Mouse (Mus musculus): ENCODE measurements around the gene Phf21a. TPM values are rescaled to one million over a fixed set of nuclear protein-coding genes. Genes with fewer than 3 reads are reported as not detected.

The Phf21a gene
- polyA plus RNA-seq, 1 experiment from 2014 or later, result 2.4 TPM

DNA sequence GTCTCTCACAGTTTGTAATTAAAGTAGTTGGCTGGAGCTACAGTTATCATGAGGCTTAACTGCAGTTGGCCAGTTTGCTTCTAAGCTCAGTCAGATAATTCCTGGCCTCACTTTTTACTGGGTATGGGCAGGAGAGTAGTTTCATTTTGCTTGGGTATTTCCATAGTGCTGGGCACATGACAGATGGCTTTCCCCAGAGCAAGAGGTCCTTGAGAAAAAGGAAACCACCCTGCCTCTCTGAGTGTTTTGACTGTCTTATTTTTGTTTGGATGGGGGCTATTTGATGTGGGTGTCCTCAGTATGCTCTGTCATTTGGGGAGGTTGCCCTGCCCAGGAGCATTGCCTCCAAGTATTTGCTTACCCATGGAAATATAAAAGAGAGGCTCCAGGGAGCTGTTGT, 249.5 kb downstream of the Phf21a start:
- Histone ChIP-seq H3K9me3 (replicated peaks) (no peaks in the 10 kb centered on the region), H3K4me3 (replicated peaks) (no peak overlapping the region), H3K27me3 (no peaks in the 10 kb centered on the region)

DNA sequence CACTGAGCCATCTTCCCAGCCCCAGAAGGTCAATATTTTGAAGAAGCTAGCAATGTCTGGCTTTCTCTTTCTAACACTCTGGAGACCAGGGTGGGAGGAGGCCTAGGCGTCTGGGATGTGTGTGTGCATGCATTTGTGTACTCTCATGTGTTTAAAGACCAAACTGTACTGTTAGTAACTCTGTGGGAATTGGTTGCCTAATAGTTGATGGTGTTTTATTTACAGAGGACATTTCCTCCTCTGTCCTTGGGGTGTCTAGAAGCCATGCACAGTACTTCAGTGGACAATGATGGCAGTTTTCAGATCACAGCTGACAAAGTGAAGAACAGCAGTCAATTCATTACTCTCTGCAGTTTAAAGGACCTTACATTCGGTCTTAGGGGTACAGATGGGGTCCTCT, 254.3 kb downstream of the Phf21a start:
- H3K9ac ChIP-seq, result no peak overlapping the region
- peaks cover 5% of the 10 kb centered on the region for H3K4me1 ChIP-seq (replicated peaks)
- H3K36me3 ChIP-seq, result peaks cover 7% of the 10 kb centered on the region; the same call in 1 of the 2 replicates
- no peak overlapping the region for H3K4me3 ChIP-seq (replicated peaks)
- no peaks in the 10 kb centered on the region for H3K9me3 ChIP-seq (replicated peaks)
- DNase-seq, result no peak
- WGBS (ENCODE audit: insufficient replicate concordance), result 63% methylated on average over 2 of the region's 2 CpGs
- no peaks in the 10 kb centered on the region for H3K27me3 ChIP-seq
- H3K27ac ChIP-seq, result no peak overlapping the region
- H3K4me2 ChIP-seq, result no peak overlapping the region
- ATAC-seq (ENCODE audit: low read depth), result no peak

More for the DNA sequence above, 249.5 kb downstream of the Phf21a start:
- Histone ChIP-seq H3K4me1 (replicated peaks) (no peaks in the 10 kb centered on the region), H3K36me3 (peaks cover 7% of the 10 kb centered on the region; the same call in 1 of the 2 replicates), H3K27ac (no peak overlapping the region), H3K4me2 (no peak overlapping the region), H3K9ac (no peak overlapping the region)
- ATAC-seq (ENCODE audit: low read depth), result no peak
- DNase-seq, result no peak

DNA sequence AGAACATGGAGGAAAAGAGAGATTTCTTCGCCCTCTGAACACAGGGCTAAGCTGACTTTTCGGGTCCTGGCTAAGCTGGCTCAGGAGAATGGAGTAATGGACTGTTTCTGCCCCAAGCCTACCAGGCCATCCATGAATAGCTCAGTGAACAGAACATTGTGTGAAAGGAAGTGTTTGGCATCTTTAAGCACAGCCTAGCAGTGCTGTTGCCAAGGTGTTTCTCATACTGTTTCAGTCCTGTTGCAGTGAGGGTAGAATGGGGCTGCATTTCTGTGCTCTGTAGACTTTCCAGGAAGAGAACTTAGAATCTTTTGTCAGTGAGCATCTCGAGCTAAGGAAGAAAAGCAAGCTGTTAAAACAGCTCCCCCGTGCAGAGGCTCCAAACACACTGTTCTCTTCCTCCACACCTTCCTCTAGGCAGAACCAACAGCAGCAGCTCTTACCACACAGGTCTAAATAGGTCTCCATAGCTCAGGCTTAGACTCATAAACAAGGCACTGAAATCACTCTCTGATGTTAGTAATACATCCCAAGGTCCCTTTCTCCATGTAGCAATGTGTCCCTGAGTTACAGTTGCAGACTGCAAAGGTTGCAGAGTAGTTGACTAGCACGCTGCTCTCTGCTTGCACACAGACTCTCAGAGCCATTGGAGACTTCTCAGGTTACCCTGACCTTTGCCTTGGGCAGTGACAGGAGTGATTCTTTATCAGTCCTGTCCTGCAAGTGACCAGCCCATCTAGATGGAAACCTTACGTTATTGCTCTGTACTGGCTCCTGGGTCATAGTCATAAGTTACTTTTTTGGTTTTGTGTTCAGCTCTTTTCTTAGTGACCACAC, 256.9 kb downstream of the Phf21a start:
- WGBS (ENCODE audit: insufficient replicate concordance), result 59% methylated on average over 6 of the region's 6 CpGs
- H3K27me3 ChIP-seq, result no peaks in the 10 kb centered on the region
- peaks cover 3% of the 10 kb centered on the region; the same call in 1 of the 2 replicates for H3K36me3 ChIP-seq
- ATAC-seq (ENCODE audit: low read depth) (no peak), DNase-seq (no peak)
- H3K4me3 ChIP-seq (replicated peaks), result no peak overlapping the region
- no peak overlapping the region for H3K9ac ChIP-seq
- H3K9me3 ChIP-seq (replicated peaks), result no peaks in the 10 kb centered on the region
- H3K4me1 ChIP-seq (replicated peaks), result peaks cover 8% of the 10 kb centered on the region
- no peak overlapping the region for H3K4me2 ChIP-seq
- H3K27ac ChIP-seq, result no peak overlapping the region

DNA sequence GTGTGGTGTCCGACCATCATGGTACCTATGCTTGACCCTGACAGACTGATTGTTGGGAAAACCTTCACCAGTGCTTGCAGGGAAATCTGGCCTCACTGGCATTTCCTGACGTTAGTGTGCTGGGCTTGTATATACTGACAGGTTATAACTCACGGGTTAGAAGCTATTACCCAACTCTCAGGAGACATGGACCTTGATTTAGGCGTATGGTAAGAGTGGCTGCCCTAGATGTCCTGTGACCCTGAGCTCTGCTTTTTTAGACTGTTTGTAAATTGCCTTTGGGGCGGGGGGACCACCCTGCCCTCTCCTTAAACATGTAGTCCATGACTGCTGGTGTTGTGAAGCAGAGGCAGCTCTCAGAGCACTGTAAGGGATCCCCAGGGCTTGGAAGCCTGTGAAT, 257.8 kb downstream of the Phf21a start:
- H3K9ac ChIP-seq, result no peak overlapping the region
- H3K4me3 ChIP-seq (replicated peaks), result no peak overlapping the region
- WGBS (ENCODE audit: insufficient replicate concordance), result 47% methylated on average over 5 of the region's 5 CpGs
- no peak overlapping the region for H3K27ac ChIP-seq
- H3K4me1 ChIP-seq (replicated peaks), result peaks cover 8% of the 10 kb centered on the region
- no peaks in the 10 kb centered on the region for H3K9me3 ChIP-seq (replicated peaks)
- no peaks in the 10 kb centered on the region for H3K27me3 ChIP-seq
- DNase-seq, result no peak
- H3K36me3 ChIP-seq, result no peaks in the 10 kb centered on the region; the same call in 1 of the 2 replicates
- no peak overlapping the region for H3K4me2 ChIP-seq
- peak; percentile 26; the same call in 1 of the 2 replicates for ATAC-seq (ENCODE audit: low read depth)

DNA sequence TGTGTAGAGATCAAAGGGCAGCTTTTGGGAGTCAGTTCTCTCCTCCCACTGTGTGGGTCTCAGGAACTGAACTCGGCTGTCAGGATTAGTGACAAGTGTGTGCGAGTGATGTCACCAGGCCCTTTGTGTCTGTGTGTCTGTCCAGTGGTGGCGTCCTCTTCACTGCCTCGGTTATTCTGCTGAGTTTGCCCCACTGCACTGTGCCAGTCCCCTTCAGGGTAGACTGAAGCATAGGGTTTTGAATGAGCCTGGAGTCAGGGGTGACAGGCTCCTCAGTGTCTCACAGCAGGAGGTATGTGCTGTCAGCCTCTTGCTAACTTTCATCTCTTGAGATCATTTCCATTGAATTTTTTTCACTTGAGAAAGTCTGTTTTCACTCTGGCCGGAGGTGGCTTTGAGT, 260.5 kb downstream of the Phf21a start:
- Histone ChIP-seq H3K9ac (no peak overlapping the region), H3K36me3 (no peaks in the 10 kb centered on the region; the same call in 1 of the 2 replicates), H3K27me3 (no peaks in the 10 kb centered on the region), H3K4me1 (replicated peaks) (peaks cover 8% of the 10 kb centered on the region), H3K4me3 (replicated peaks) (no peak overlapping the region), H3K9me3 (replicated peaks) (no peaks in the 10 kb centered on the region), H3K27ac (no peak overlapping the region), H3K4me2 (no peak overlapping the region)
- ATAC-seq (ENCODE audit: low read depth) (no peak), DNase-seq (no peak)
- WGBS (ENCODE audit: insufficient replicate concordance), result 70% methylated on average over 5 of the region's 5 CpGs

DNA sequence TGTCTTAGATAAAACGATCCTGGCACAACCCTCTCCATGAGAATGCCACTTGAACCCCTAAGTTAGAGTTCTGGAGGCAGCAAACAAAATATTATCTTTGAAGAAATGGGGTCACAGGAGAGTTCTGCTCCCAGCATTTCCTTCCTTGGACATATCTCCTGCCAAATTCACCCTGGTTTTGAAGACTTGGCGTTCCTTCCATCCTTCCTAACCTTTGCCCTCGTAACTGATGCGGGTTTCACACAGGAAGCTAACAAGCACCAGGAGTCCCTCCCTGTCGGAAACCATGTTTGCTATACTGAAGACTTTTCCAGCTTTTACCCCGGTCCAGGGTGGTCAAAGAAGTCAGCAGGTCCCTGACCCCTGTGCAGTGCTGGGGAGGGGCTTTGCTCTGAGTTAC, 261.3 kb downstream of the Phf21a start:
- WGBS (ENCODE audit: insufficient replicate concordance), result 54% methylated on average over 6 of the region's 6 CpGs
- no peak overlapping the region for H3K4me2 ChIP-seq
- H3K9me3 ChIP-seq (replicated peaks), result no peaks in the 10 kb centered on the region
- no peak overlapping the region for H3K4me3 ChIP-seq (replicated peaks)
- H3K9ac ChIP-seq, result no peak overlapping the region
- ATAC-seq (ENCODE audit: low read depth) (no peak), DNase-seq (no peak)
- H3K4me1 ChIP-seq (replicated peaks), result peaks cover 8% of the 10 kb centered on the region
- peaks cover 2% of the 10 kb centered on the region; the same call in 1 of the 2 replicates for H3K36me3 ChIP-seq
- no peaks in the 10 kb centered on the region for H3K27me3 ChIP-seq
- H3K27ac ChIP-seq, result no peak overlapping the region

DNA sequence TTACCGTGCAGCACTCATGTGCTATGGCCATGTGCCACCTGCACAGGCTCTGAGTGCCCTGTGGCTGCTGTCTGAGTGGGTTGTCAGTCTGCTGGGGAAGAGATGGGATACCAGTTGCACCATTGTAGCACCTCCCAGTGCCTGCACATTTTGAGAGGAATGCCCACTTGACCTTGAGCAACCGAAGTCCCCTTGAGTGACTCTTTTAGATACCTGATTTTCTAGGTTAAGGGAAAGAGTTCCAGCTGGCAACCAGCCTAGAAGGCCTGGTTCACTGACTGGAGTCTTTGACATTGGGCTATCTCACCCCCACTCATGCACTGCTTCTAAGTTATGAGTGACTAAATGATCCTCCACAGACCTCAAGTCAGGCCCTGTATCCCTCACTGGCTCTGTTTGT, 266.4 kb downstream of the Phf21a start:
- ATAC-seq (ENCODE audit: low read depth) (no peak), DNase-seq (no peak)
- H3K9me3 ChIP-seq (replicated peaks), result no peaks in the 10 kb centered on the region
- H3K4me2 ChIP-seq, result no peak overlapping the region
- H3K36me3 ChIP-seq, result 0 out of 2 replicates have a peak, but pooled peaks cover 4% of the 10 kb centered on the region
- H3K4me1 ChIP-seq (replicated peaks), result peaks cover 2% of the 10 kb centered on the region; the same call in 1 of the 2 replicates
- no peak overlapping the region for H3K4me3 ChIP-seq (replicated peaks)
- H3K9ac ChIP-seq, result no peak overlapping the region
- no peak overlapping the region for H3K27ac ChIP-seq
- H3K27me3 ChIP-seq, result no peaks in the 10 kb centered on the region
- whole genome bisulfite sequencing (ENCODE audit: insufficient replicate concordance), result 79% methylated on average over 2 of the region's 2 CpGs

DNA sequence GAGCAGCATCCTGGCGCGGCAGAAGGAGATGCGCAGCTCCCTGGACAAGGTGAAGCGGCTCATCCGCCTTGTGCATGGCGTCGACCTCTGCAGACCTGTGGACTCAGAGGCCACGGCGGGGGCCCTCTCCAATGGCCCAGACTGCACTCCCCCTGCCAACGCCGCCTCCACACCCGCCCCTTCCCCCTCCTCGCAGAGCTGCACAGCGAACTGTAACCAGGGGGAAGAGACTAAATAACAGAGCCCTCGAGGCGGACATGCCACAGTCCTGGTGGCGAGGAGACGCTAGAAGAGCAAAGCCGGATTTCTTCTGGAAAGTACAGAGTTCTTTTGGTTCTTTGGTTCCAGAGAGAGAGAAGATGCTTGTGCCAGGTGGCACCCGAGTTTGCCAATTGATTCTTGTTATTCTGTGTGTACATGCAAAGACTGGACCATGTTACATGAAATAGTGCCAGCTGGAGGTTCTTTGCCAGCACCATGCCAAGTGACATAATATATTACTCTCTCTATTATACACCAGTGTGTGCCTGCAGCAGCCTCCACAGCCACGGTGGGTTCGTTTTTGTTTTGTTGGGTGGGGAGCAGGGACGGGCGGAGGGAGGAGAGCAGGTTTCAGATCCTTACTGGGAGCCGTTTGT, 267.4 kb downstream of the Phf21a start:
- DNase-seq, result no peak
- H3K9me3 ChIP-seq (replicated peaks), result no peaks in the 10 kb centered on the region
- no peak overlapping the region for H3K27ac ChIP-seq
- H3K4me1 ChIP-seq (replicated peaks), result no peaks in the 10 kb centered on the region
- ATAC-seq (ENCODE audit: low read depth), result no peak
- 0 out of 2 replicates have a peak, but pooled peaks cover 4% of the 10 kb centered on the region for H3K36me3 ChIP-seq
- no peaks in the 10 kb centered on the region for H3K27me3 ChIP-seq
- 0 out of 2 replicates have a peak overlapping the region, but pooled peaks have one; percentile 2 for H3K4me2 ChIP-seq
- H3K4me3 ChIP-seq (replicated peaks), result no peak overlapping the region
- H3K9ac ChIP-seq, result no peak overlapping the region
- 72% methylated on average over 25 of the region's 25 CpGs for WGBS (ENCODE audit: insufficient replicate concordance)

DNA sequence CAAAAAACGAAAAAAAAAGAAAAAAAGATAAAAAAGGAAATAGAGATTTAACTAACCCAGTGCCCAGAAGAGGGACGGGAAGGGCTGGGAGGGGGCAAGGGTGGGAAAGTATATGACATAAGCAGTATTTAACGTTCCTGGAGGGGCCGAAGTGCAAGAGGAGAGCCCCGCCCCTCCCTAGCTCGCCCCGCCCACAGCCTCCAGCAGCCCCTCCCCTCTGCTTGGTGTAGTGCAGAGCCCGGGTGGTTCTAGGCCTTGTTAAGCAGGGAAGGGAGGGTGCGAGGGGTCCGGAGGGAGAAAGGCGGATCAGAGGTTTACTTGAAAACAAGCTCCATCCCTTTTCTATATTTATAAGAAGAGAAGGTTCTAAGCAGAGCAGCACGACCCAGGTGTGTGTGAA, 268.0 kb downstream of the Phf21a start:
- DNase-seq (no peak), ATAC-seq (ENCODE audit: low read depth) (peak; percentile 70)
- H3K4me3 ChIP-seq (replicated peaks), result no peak overlapping the region
- no peak overlapping the region for H3K9ac ChIP-seq
- 23% methylated on average over 12 of the region's 12 CpGs for whole genome bisulfite sequencing (ENCODE audit: insufficient replicate concordance)
- 0 out of 2 replicates have a peak, but pooled peaks cover 4% of the 10 kb centered on the region for H3K36me3 ChIP-seq
- H3K4me2 ChIP-seq, result 0 out of 2 replicates have a peak overlapping the region, but pooled peaks have one; percentile 2
- H3K4me1 ChIP-seq (replicated peaks), result no peaks in the 10 kb centered on the region
- no peak overlapping the region for H3K27ac ChIP-seq
- no peaks in the 10 kb centered on the region for H3K9me3 ChIP-seq (replicated peaks)
- H3K27me3 ChIP-seq, result no peaks in the 10 kb centered on the region

DNA sequence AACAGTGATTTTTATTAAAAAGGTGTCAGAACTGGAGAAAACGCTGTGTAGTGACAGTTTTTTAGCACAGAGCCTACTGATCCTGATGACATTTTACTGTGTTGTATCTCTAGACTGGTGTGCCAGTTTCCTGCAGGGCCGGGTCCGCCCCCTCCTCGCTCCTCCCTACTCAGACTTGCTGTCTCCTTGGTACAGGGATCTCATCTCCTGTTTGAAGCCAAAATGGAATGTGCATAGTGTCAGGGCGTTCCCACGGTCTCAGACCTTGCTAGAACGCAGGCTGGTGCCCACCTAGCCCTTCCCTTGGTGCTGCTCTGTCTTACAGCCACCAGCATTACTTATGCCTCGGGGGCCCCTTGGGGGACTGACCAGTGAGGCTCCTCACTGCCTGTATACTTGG, 268.9 kb downstream of the Phf21a start:
- Histone ChIP-seq H3K27ac (no peak overlapping the region), H3K4me3 (replicated peaks) (no peak overlapping the region), H3K4me2 (no peak overlapping the region), H3K27me3 (0 out of 2 replicates have a peak, but pooled peaks cover under 1% of the 10 kb centered on the region), H3K9me3 (replicated peaks) (no peaks in the 10 kb centered on the region), H3K9ac (no peak overlapping the region), H3K4me1 (replicated peaks) (no peaks in the 10 kb centered on the region), H3K36me3 (0 out of 2 replicates have a peak, but pooled peaks cover 4% of the 10 kb centered on the region)
- ATAC-seq (ENCODE audit: low read depth) (no peak), DNase-seq (no peak)
- WGBS (ENCODE audit: insufficient replicate concordance), result 74% methylated on average over 8 of the region's 8 CpGs

DNA sequence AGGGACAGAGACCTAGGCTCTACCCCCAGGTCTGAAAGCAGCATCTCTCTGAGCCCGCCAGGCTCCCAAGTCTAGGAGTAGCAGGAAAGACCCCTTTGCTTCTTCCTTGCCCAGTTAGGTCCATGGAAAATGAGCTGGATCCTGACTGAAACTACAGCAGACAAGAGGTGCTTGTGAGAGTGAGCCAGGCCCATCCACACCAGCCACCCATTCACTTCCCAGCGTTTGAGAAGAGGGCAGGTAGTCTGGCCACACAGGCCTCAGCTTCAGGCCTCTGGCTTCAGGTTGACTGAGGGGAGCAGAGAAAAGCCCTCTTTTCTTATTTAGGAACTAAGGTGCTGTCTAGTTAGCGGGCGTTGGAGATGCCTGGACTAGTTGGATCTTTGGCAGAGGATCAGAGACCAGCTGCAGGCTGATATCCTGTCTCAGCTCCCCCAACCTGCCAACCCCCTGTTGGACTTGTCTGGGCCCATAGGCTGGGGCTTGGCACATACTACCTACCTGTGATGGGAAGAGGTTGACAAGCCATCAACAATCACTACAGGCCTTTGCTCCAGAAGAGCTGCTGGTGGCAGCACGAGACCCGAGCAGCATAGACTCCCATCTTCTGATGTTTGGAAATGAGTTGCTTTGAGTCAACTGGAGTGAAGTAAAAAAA, 269.8 kb downstream of the Phf21a start:
- no peak overlapping the region for H3K4me3 ChIP-seq (replicated peaks)
- no peak overlapping the region for H3K27ac ChIP-seq
- DNase-seq (no peak), ATAC-seq (ENCODE audit: low read depth) (no peak)
- 0 out of 2 replicates have a peak, but pooled peaks cover 10% of the 10 kb centered on the region for H3K27me3 ChIP-seq
- H3K9me3 ChIP-seq (replicated peaks), result no peaks in the 10 kb centered on the region
- 0 out of 2 replicates have a peak, but pooled peaks cover 4% of the 10 kb centered on the region for H3K36me3 ChIP-seq
- H3K4me2 ChIP-seq, result no peak overlapping the region
- no peak overlapping the region for H3K9ac ChIP-seq
- H3K4me1 ChIP-seq (replicated peaks), result no peaks in the 10 kb centered on the region
- WGBS (ENCODE audit: insufficient replicate concordance), result 83% methylated on average over 6 of the region's 6 CpGs
